Mouse (Mus musculus) midbrain, postnatal 0 days (tissue): Measurements from ENCODE around the gene Kat8. TPM values are rescaled to one million over a fixed set of nuclear protein-coding genes. Genes with fewer than 3 reads are reported as not detected.
A peak's percentile ranks its signal among the peaks of the same experiment; 100 is the strongest.

ENCODE experiments used
- ATAC-seq: fragments of 200-750 bp; cut with Nextera tagmentation; 2 replicates; pipeline ENCODE4 v1.8.0; 2017; ENCODE audit warnings: moderate number of reproducible peaks, mild to moderate bottlenecking, moderate TSS enrichment, moderate library complexity; ENCODE audit not compliant: low FRiP score
- DNase-seq: peaks from one replicate; pipeline ENCODE4 v3.0.0-alpha.2; 2015; ENCODE audit warnings: low spot score
- H3K27ac ChIP-seq: fragments of 300-500 bp; sonication (generic); 2 replicates; pipeline ENCODE4 v1.5.1; 2014; ENCODE audit warnings: low read depth, mild to moderate bottlenecking, low read length, mixed read lengths
- H3K27me3 ChIP-seq: fragments of 300-500 bp; sonication (generic); 2 replicates; pipeline ENCODE4 v1.6.1; 2014; ENCODE audit warnings: low read length, control low read depth, mixed read lengths; ENCODE audit not compliant: insufficient read depth
- H3K36me3 ChIP-seq: fragments of 300-500 bp; sonication (generic); 2 replicates; pipeline ENCODE4 v1.6.1; 2014; ENCODE audit warnings: low read length, control low read depth, mixed read lengths; ENCODE audit not compliant: insufficient read depth
- H3K4me1 ChIP-seq: fragments of 300-500 bp; sonication (generic); 2 replicates; pipeline ENCODE4 v1.6.1; 2014; ENCODE audit warnings: mild to moderate bottlenecking, control low read depth, antibody characterized with exemption, low read length, mixed read lengths; ENCODE audit not compliant: insufficient read depth
- H3K4me2 ChIP-seq: fragments of 300-500 bp; sonication (generic); 2 replicates; pipeline ENCODE4 v1.6.1; 2014; ENCODE audit warnings: low read depth, mild to moderate bottlenecking, low read length, mixed read lengths; ENCODE audit not compliant: poor library complexity, severe bottlenecking
- H3K4me3 ChIP-seq: fragments of 300-500 bp; sonication (generic); 2 replicates; pipeline ENCODE4 v1.5.1; 2014; ENCODE audit warnings: low read depth, mild to moderate bottlenecking, low read length, moderate library complexity
- H3K9ac ChIP-seq: fragments of 300-500 bp; sonication (generic); replicated peaks from 2 replicates; pipeline ENCODE4 v1.6.1; 2014; ENCODE audit warnings: mild to moderate bottlenecking, low read length, moderate library complexity, mixed read lengths; ENCODE audit not compliant: poor library complexity, severe bottlenecking
- H3K9me3 ChIP-seq: fragments of 300-500 bp; sonication (generic); 2 replicates; pipeline ENCODE4 v1.6.1; 2016; ENCODE audit warnings: low read length, control low read depth
- CTCF ChIP-seq: IDR thresholded peaks from 2 replicates; pipeline ENCODE4 v1.5.1; 2016; ENCODE audit warnings: antibody characterized with exemption, mild to moderate bottlenecking
- WGBS: fragments of 180-500 bp; shearing (Covaris S2); extraction: QIAGEN DNeasy Blood & Tissue Kit; methylation state at CpG from one replicate; pipeline ENCODE4 v1.1.7; 2014; 5-methylcytosine and 5-hydroxymethylcytosine counted together
- polyA plus RNA-seq: library from polyadenylated mRNA; unstranded; fragments of >200 nt; fragmentation: Nextera tagmentation; extraction: Ambion mirVana; gene quantifications from 2 replicates; pipeline ENCODE4 v1.2.1, GENCODE M21; 2015
- total RNA-seq: library from RNA; depleted of rRNA; stranded (reverse); fragments of >200 nt; gene quantifications from 2 replicates; pipeline ENCODE4 v1.2.3, GENCODE M21; 2014

Kat8 gene
- total and polyA plus RNA-seq, 2 experiments from 2014 or later, result 28.1 to 34.8 TPM

GRCm38 (mm10) chr7:127946470-127947023, 34.2 kb downstream of the Kat8 start, which contains the start of gene Prss36:
Prss36 (minus strand) TSS chr7:127946725.
- ATAC-seq (no peak), DNase-seq (no peak)
- H3K36me3 ChIP-seq, result no peaks in the 10 kb centered on the region
- no peak within 1 kb of the TSS for H3K27ac ChIP-seq
- H3K4me1 ChIP-seq, result no peaks in the 10 kb centered on the region
- WGBS, result 76% methylated on average over 6 of the region's 6 CpGs
- H3K27me3 ChIP-seq, result peaks cover 15% of the 10 kb centered on the region
- H3K9me3 ChIP-seq, result no peaks in the 10 kb centered on the region
- H3K4me3 ChIP-seq, result no peak within 1 kb of the TSS
- no peak for TF ChIP-seq CTCF
- no peak within 1 kb of the TSS for H3K4me2 ChIP-seq
- H3K9ac ChIP-seq, result no peak within 1 kb of the TSS

- TF ChIP-seq CTCF, result no peak
- ATAC-seq (no peak), DNase-seq (no peak)
- Histone ChIP-seq H3K9ac (no peak overlapping the region), H3K27ac (no peak overlapping the region), H3K27me3 (no peaks in the 10 kb centered on the region), H3K9me3 (no peaks in the 10 kb centered on the region), H3K4me1 (no peaks in the 10 kb centered on the region), H3K36me3 (no peaks in the 10 kb centered on the region), H3K4me2 (no peak overlapping the region), H3K4me3 (no peak overlapping the region)
- 47% methylated on average over 13 of the region's 13 CpGs for WGBS
Measured at GRCm38 (mm10) chr7:127952864-127953581, 40.7 kb downstream of the Kat8 start.

- 74% methylated on average over 5 of the region's 5 CpGs for WGBS
- H3K27ac ChIP-seq, result no peak overlapping the region
- no peak for DNase-seq
- H3K4me3 ChIP-seq, result no peak overlapping the region
- no peak overlapping the region for H3K4me2 ChIP-seq
- no peaks in the 10 kb centered on the region for H3K9me3 ChIP-seq
- H3K36me3 ChIP-seq, result no peaks in the 10 kb centered on the region
- no peak for TF ChIP-seq CTCF
- H3K4me1 ChIP-seq, result no peaks in the 10 kb centered on the region
- no peak overlapping the region for H3K9ac ChIP-seq
- no peak for ATAC-seq
- no peaks in the 10 kb centered on the region for H3K27me3 ChIP-seq
Measured at GRCm38 (mm10) chr7:127959364-127959763, 47.0 kb downstream of the Kat8 start.

GRCm38 (mm10) chr7:127966371-127966918, 54.1 kb downstream of the Kat8 start:
- Histone ChIP-seq H3K27me3 (no peaks in the 10 kb centered on the region), H3K36me3 (peaks cover 7% of the 10 kb centered on the region; the same call in 1 of the 2 replicates), H3K9ac (peak overlapping the region; percentile 93), H3K4me1 (no peaks in the 10 kb centered on the region), H3K4me3 (peak overlapping the region; percentile 59), H3K27ac (peak overlapping the region; percentile 97), H3K4me2 (peak overlapping the region; percentile 50), H3K9me3 (no peaks in the 10 kb centered on the region)
- TF ChIP-seq CTCF, result no peak
- WGBS, result 10% methylated on average over 10 of the region's 10 CpGs
- ATAC-seq (no peak; the same call in 1 of the 2 replicates), DNase-seq (no peak)

GRCm38 (mm10) chr7:127967004-127967921, 54.9 kb downstream of the Kat8 start, which contains the start of gene Fus:
Fus (plus strand) TSS chr7:127967457.
- ATAC-seq, result peak; percentile 96

More at GRCm38 (mm10) chr7:127967004-127967921, 54.9 kb downstream of the Kat8 start, which contains the start of gene Fus:
- H3K36me3 ChIP-seq, result peaks cover 13% of the 10 kb centered on the region
- no peaks in the 10 kb centered on the region for H3K4me1 ChIP-seq
- peak within 1 kb of the TSS; percentile 97 for H3K27ac ChIP-seq
- peak within 1 kb of the TSS; percentile 75 for H3K4me2 ChIP-seq
- H3K27me3 ChIP-seq, result no peaks in the 10 kb centered on the region
- peak within 1 kb of the TSS; percentile 59 for H3K4me3 ChIP-seq
- under 1% methylated on average over 85 of the region's 92 CpGs for WGBS
- peak within 1 kb of the TSS; percentile 93 for H3K9ac ChIP-seq
- TF ChIP-seq CTCF, result peak; percentile 45
- DNase-seq, result peak; percentile 96
- H3K9me3 ChIP-seq, result no peaks in the 10 kb centered on the region
